Mouse (Mus musculus) embryonic facial prominence, embryonic 13.5 days (tissue): ENCODE data around the gene Phip. TPM values are rescaled to one million over a fixed set of nuclear protein-coding genes. Genes with fewer than 3 reads are reported as not detected.
A peak's percentile ranks its signal among the peaks of the same experiment; 100 is the strongest.

Experiments
- ATAC-seq: fragments of 200-750 bp; cut with Nextera tagmentation; 2 replicates; pipeline ENCODE4 v1.8.0; 2017; ENCODE audit warnings: low read depth; ENCODE audit not compliant: insufficient number of reproducible peaks, insufficient read depth, low FRiP score, low TSS enrichment
- H3K27ac ChIP-seq: fragments of 300-500 bp; sonication (generic); 2 replicates; pipeline ENCODE4 v1.5.1; 2015; ENCODE audit warnings: moderate library complexity, mild to moderate bottlenecking, inconsistent platforms
- H3K27me3 ChIP-seq: fragments of 300-500 bp; sonication (generic); 2 replicates; pipeline ENCODE4 v1.6.1; 2015; ENCODE audit warnings: mild to moderate bottlenecking, inconsistent platforms
- H3K36me3 ChIP-seq: fragments of 300-500 bp; sonication (generic); 2 replicates; pipeline ENCODE4 v1.6.1; 2015; ENCODE audit warnings: mild to moderate bottlenecking, inconsistent platforms
- H3K4me1 ChIP-seq: fragments of 300-500 bp; sonication (generic); 2 replicates; pipeline ENCODE4 v1.6.1; 2015; ENCODE audit warnings: inconsistent platforms
- H3K4me2 ChIP-seq: fragments of 300-500 bp; sonication (generic); 2 replicates; pipeline ENCODE4 v1.6.1; 2015; ENCODE audit warnings: moderate library complexity, mild to moderate bottlenecking, inconsistent platforms
- H3K4me3 ChIP-seq: fragments of 300-500 bp; sonication (generic); 2 replicates; pipeline ENCODE4 v1.5.1; 2015; ENCODE audit warnings: mild to moderate bottlenecking, inconsistent platforms
- H3K9ac ChIP-seq: fragments of 300-500 bp; sonication (generic); 2 replicates; pipeline ENCODE4 v1.6.1; 2015; ENCODE audit warnings: mild to moderate bottlenecking, inconsistent platforms
- H3K9me3 ChIP-seq: fragments of 300-500 bp; sonication (generic); 2 replicates; pipeline ENCODE4 v1.6.1; 2016; ENCODE audit warnings: inconsistent platforms
- WGBS: fragments of 180-500 bp; shearing (Covaris S2); methylation state at CpG from one replicate; pipeline ENCODE4 v1.1.7; 2015; ENCODE audit warnings: mixed read lengths; 5-methylcytosine and 5-hydroxymethylcytosine counted together
- polyA plus RNA-seq: library from polyadenylated mRNA; unstranded; fragments of >200 nt; fragmentation: Nextera tagmentation; extraction: Ambion mirVana; gene quantifications from 2 replicates; pipeline ENCODE4 v1.2.1, GENCODE M21; 2015

Gene Phip
- polyA plus RNA-seq, 1 experiment from 2014 or later: 116 TPM

DNA sequence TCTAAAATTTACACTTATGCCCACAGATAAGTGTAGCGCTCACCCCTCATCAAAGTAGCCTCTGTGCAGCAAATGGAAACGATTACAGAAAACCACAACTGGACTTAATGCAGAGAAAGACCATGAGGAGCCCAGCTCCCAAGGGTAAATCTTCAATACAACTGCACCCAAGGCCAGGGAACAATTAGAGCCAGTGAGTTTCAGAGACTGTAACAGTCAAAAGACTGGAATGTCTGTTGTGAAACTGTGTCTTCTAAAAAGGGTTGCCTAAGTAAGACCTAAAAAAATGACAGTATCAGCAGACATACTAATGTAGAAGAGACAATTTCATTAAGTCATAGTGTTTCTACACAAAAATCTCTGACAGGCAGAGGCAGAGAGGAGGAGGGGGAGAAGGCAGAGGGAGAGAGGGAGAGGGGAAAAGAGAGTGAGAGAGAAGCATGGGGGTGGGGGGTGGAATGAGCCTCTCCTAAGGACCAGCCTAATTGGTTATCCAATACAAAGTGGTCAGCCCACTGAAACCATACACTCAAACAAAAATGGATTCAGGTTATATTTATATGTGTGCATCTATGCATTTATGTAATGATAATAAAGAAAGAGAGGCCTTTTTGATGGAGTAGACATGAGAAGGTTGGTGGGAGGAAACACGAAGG, 113.4 kb downstream of the Phip start:
- WGBS: 74% methylated on average over 3 of the region's 3 CpGs

DNA sequence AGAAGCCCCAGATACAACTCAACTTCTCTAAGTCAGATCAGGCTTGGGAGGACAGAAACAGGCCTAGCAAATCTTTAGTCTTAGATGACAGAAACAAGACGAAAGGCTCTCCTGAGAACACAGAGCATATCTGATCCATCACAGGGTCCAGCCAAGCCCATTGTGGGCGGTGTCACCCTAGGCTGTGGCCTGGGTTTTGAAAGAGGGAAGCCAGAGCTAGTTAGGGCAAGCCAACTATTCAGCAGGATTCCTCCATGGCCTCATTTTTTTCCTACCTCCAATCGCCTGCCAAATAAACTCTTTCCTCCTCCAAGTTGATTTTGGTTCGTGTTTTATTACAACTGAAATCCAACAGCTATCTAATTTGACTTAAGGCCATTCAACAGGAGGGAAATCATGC, 114.0 kb downstream of the Phip start:
- no peaks in the 10 kb centered on the region for H3K27me3 ChIP-seq
- ATAC-seq: no peak
- no peak overlapping the region for H3K9ac ChIP-seq
- no peaks in the 10 kb centered on the region for H3K4me1 ChIP-seq
- 75% methylated on average over 4 of the region's 4 CpGs for WGBS
- no peak overlapping the region for H3K4me2 ChIP-seq
- H3K36me3 ChIP-seq: no peaks in the 10 kb centered on the region
- H3K27ac ChIP-seq: no peak overlapping the region
- no peaks in the 10 kb centered on the region for H3K9me3 ChIP-seq
- H3K4me3 ChIP-seq: no peak overlapping the region

More for the DNA sequence above, 113.4 kb downstream of the Phip start:
- no peak overlapping the region for H3K4me3 ChIP-seq
- no peaks in the 10 kb centered on the region for H3K9me3 ChIP-seq
- H3K36me3 ChIP-seq: no peaks in the 10 kb centered on the region
- no peak overlapping the region for H3K4me2 ChIP-seq
- H3K9ac ChIP-seq: no peak overlapping the region
- H3K27ac ChIP-seq: no peak overlapping the region
- H3K27me3 ChIP-seq: no peaks in the 10 kb centered on the region
- ATAC-seq: no peak
- H3K4me1 ChIP-seq: no peaks in the 10 kb centered on the region

DNA sequence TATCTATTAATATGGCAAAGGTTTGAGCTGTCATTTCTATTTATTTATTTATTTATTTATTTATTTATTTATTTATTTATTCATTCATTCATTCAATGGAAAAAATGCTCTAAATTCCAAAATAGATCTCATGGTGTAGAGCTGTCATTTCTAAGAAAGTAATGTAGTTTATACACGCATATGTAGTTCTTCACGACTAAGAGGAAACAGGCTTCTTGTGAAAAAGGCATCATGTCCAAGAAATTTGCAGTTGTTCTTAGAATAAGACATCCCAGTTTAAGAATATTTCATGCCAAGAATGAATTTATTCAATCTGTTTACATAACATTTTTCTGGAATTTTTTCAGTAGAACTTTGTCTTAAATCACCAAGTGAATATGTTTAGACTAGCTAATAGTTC, 114.5 kb downstream of the Phip start:
- H3K4me1 ChIP-seq: no peaks in the 10 kb centered on the region
- H3K4me3 ChIP-seq: no peak overlapping the region
- H3K27me3 ChIP-seq: no peaks in the 10 kb centered on the region
- no peak overlapping the region for H3K4me2 ChIP-seq
- H3K36me3 ChIP-seq: no peaks in the 10 kb centered on the region
- H3K9me3 ChIP-seq: no peaks in the 10 kb centered on the region
- no peak overlapping the region for H3K27ac ChIP-seq
- no peak for ATAC-seq
- no peak overlapping the region for H3K9ac ChIP-seq
- WGBS: 74% methylated on average over 2 of the region's 2 CpGs

DNA sequence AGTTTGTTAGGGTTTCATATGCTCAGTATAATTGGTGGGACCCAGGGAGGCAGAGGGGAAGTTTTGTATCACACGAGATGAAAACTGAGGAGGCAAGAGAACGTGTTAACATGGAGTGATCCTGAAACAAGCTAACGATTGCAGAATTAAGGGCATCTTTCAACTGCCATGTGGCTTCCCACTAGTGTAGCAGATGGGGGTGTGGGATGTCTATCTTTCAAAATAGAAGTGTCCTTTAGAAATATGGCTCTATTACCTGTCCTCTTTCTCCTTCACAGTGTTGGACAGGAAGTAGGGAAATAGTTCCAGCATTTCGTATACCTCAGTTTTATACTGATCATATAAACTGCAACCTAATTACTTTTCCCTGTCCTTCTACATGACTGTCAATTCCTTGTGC, 119.1 kb downstream of the Phip start:
- Histone ChIP-seq H3K27ac (no peak overlapping the region), H3K36me3 (no peaks in the 10 kb centered on the region), H3K9ac (no peak overlapping the region), H3K27me3 (no peaks in the 10 kb centered on the region), H3K4me2 (no peak overlapping the region), H3K9me3 (no peaks in the 10 kb centered on the region), H3K4me3 (no peak overlapping the region), H3K4me1 (no peaks in the 10 kb centered on the region)
- ATAC-seq: no peak
- 77% methylated on average over 4 of the region's 4 CpGs for WGBS

DNA sequence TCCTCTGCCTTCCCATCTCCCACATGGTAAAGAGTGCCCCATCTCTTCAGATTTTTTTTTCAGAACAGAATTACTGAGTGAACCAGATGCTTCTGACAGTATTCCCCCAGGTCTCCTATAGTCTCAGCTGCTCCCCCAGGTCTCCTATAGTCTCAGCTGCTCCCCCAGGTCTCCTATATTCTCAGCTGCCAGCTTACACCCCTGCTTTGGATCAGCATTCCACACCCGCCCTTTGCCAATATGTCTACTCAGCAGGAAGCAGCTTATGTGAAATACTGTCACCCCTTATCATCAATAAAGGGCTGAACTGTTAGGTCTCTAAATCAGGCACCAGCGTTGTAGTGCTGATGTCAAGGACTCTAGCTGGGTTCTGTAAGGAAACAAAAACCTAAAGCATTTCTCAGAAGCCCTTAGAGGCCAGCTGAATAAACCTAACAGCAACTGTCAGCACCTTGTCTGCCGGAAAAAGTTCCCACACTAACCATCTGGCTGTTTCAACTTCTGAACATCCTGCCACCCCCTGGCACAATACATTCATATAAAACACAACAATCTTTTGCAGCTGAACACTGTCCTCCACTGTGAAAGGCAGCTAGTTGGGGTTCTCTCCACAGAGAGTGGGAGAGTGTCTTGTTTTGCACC, 120.2 kb downstream of the Phip start:
- 47% methylated on average over 3 of the region's 3 CpGs for WGBS
- no peak overlapping the region for H3K4me3 ChIP-seq
- no peak overlapping the region for H3K27ac ChIP-seq
- no peaks in the 10 kb centered on the region for H3K27me3 ChIP-seq
- no peaks in the 10 kb centered on the region for H3K4me1 ChIP-seq
- H3K4me2 ChIP-seq: no peak overlapping the region
- no peaks in the 10 kb centered on the region for H3K36me3 ChIP-seq
- H3K9me3 ChIP-seq: no peaks in the 10 kb centered on the region
- no peak for ATAC-seq
- H3K9ac ChIP-seq: no peak overlapping the region

DNA sequence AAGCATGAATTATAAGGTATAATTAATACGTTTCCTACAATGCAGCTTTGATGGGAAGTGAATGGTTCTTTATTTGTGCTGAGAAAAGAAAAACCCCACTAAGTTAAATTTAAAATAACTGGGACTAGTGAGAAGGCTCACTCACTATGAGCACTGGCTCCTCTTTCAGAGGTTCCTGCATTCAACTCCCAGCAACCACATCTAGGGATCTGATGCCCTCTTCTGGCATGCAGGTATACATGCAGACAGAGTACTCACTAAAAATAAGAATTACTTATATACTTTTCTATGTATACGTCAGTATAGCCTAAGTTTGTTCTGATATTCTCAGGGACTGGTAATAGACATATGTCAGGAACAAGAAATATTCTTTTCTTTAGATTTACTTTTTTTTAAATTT, 121.3 kb downstream of the Phip start:
- Histone ChIP-seq H3K4me1 (no peaks in the 10 kb centered on the region), H3K9me3 (no peaks in the 10 kb centered on the region), H3K27me3 (no peaks in the 10 kb centered on the region), H3K36me3 (0 out of 2 replicates have a peak, but pooled peaks cover under 1% of the 10 kb centered on the region), H3K4me2 (no peak overlapping the region), H3K4me3 (no peak overlapping the region), H3K9ac (no peak overlapping the region), H3K27ac (no peak overlapping the region)
- ATAC-seq: no peak
- WGBS: 48% methylated on average over 2 of the region's 2 CpGs

DNA sequence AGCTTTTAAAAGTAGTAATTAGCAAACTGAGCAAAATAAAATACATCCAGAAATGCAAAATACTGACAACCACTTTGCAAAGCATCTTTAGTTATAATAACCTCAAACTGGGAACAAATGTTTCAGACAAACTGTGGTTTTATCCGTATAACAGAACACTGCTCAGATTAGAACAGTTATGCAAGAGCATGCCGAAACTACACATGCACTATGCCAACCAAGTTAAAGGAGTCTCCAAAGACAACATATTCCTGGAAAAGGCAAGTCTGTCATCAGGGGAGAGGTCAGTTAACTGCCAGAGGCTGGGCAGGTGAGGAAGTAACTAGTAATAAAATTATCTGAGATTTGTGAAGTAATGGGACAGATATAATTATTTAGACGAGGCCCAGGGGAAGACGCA, 132.6 kb downstream of the Phip start:
- H3K4me3 ChIP-seq: no peak overlapping the region
- H3K4me2 ChIP-seq: no peak overlapping the region
- no peak for ATAC-seq
- no peaks in the 10 kb centered on the region for H3K27me3 ChIP-seq
- no peak overlapping the region for H3K27ac ChIP-seq
- no peak overlapping the region for H3K9ac ChIP-seq
- WGBS: 77% methylated on average over 4 of the region's 4 CpGs
- H3K36me3 ChIP-seq: peaks cover 34% of the 10 kb centered on the region
- H3K4me1 ChIP-seq: no peaks in the 10 kb centered on the region
- H3K9me3 ChIP-seq: no peaks in the 10 kb centered on the region

DNA sequence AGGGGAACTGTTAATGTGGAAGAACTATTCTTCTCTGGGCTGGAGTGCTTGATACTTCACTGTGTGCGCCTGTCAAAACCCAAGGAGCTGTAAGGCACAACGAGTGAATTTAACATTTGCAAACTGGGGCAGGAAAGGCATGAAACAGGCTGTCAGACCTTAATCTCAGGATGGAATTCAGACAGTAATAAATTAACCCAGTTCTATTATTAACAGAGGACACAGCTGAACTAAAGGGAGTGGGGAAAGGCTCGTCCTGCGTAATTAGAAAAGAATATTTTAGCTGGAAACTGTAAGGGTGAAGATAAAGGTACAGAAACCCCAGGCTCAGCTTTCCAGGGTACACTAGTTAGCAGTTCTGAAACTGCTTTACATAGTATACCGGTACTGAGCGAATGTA, 139.4 kb downstream of the Phip start:
- Histone ChIP-seq H3K9ac (no peak overlapping the region), H3K27ac (no peak overlapping the region), H3K27me3 (no peaks in the 10 kb centered on the region), H3K4me2 (no peak overlapping the region), H3K36me3 (peaks cover 17% of the 10 kb centered on the region), H3K4me1 (peaks cover 5% of the 10 kb centered on the region; the same call in 1 of the 2 replicates), H3K9me3 (no peaks in the 10 kb centered on the region), H3K4me3 (no peak overlapping the region)
- WGBS: 87% methylated on average over 6 of the region's 6 CpGs
- ATAC-seq: no peak

DNA sequence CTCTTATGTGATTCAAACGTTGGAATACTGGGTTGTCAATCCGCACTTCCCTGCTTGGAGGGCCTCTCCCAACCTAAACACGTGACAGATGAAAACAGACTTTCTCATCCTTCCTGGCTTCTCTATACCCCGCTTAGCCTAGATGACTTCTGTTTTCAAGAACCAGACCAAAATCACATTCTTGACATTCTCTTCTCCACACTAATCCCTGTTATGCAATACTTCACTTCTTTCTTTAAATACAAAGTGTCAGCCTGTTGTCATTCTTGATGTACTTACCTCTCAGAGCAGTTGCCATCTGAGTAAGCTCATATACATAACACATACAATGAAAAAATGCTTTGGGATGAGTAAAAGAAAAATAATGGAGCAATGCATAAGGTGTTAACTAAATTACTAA, 143.4 kb downstream of the Phip start:
- no peak overlapping the region for H3K27ac ChIP-seq
- H3K9ac ChIP-seq: no peak overlapping the region
- no peak overlapping the region for H3K4me2 ChIP-seq
- no peak overlapping the region for H3K4me3 ChIP-seq
- WGBS: 45% methylated on average over 4 of the region's 4 CpGs
- no peaks in the 10 kb centered on the region for H3K9me3 ChIP-seq
- ATAC-seq: no peak
- peaks cover 9% of the 10 kb centered on the region for H3K4me1 ChIP-seq
- no peaks in the 10 kb centered on the region for H3K36me3 ChIP-seq
- H3K27me3 ChIP-seq: no peaks in the 10 kb centered on the region

DNA sequence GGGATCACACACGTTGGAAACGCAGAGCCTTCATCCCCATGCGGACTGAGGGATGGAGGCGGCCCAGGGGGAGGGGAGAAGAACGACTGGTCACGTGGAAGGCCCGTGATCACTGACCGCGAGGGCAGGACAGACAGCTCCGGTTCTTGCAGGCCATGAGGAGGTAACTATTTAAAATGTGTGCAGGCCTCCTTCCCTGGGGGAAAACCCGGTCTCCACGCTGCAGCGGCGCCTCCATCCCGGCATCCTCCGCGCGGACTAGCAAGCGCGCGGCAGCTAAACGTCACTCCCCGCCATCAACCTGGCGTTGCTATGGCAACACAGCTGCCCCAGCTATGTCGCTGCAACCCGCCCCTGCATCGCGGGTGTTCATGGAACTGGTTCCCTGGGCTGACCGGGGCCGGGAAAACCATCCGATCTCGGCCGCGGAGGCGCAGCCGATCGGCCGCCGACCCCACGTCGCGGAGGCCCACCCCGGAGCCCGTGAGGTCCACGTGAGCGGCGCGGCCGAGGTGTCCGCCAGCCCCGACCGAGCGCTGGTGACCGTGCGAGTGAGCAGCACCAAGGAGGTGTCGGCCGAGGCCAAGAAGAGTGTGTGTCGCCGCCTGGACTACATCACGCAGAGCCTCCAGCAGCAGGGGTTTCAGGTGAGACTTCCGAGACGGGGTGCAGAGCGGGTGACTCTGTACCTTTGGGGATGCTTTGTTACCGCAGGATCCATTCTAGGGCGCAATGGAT, 145.5 kb downstream of the Phip start:
- WGBS: under 1% methylated on average over 65 of the region's 65 CpGs

DNA sequence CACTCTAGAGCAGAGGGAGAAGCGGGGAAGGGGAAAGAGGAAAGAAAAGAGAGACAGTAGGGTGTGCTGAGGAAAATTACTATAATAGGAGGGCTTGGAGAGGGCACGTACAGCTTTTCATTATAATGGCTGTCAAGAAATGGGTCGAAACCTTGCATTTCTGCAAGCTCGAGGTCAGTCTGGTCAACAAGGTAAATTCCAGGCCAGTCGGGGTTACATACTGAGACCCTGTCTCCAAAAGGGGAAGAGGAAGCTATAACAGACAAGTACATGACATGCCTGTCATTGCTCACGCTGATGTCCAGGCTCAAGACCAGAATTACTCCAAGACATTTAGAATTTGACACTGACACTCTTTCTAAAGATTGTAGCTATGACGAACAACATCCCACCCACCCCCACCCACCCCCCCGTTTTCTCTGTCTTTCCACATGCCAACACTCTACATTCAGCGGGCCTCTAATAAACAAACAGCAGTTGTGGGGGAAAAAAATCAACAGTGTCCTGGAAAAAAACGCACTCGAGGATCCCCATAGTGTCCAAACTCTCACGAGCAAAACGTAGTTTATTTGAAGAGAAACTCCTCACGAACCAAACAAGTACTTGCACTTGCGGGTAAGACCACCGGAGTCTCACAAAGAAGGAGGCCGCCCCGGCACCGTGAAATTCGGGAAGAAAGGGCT, 146.2 kb downstream of the Phip start, which contains the start of gene Irak1bp1:
TSS of gene Irak1bp1 (plus strand) at position 534 of the 683 bp plus-strand sequence.
- peak within 1 kb of the TSS; percentile 82 for H3K27ac ChIP-seq
- 0 out of 2 replicates have a peak, but pooled peaks cover 3% of the 10 kb centered on the region for H3K36me3 ChIP-seq
- peak within 1 kb of the TSS; percentile 84 for H3K4me3 ChIP-seq
- peak within 1 kb of the TSS; percentile 90 for H3K9ac ChIP-seq
- H3K9me3 ChIP-seq: no peaks in the 10 kb centered on the region
- peak within 1 kb of the TSS; percentile 69 for H3K4me2 ChIP-seq
- peaks cover 12% of the 10 kb centered on the region for H3K4me1 ChIP-seq
- ATAC-seq: 0 out of 2 replicates have a peak, but pooled peaks have one; percentile 2
- WGBS: 13% methylated on average over 20 of the region's 20 CpGs
- H3K27me3 ChIP-seq: no peaks in the 10 kb centered on the region

More for the DNA sequence above, 145.5 kb downstream of the Phip start:
- Histone ChIP-seq H3K4me3 (peak overlapping the region; percentile 84), H3K4me2 (peak overlapping the region; percentile 69), H3K27ac (peak overlapping the region; percentile 82), H3K27me3 (no peaks in the 10 kb centered on the region), H3K9ac (peak overlapping the region; percentile 90), H3K9me3 (no peaks in the 10 kb centered on the region), H3K4me1 (peaks cover 9% of the 10 kb centered on the region), H3K36me3 (0 out of 2 replicates have a peak, but pooled peaks cover 3% of the 10 kb centered on the region)
- ATAC-seq: peak; percentile 91
